Mouse (Mus musculus) hindbrain, embryonic 13.5 days (tissue): Measurements from ENCODE around the gene Lsg1. TPM values are rescaled to one million over a fixed set of nuclear protein-coding genes. Genes with fewer than 3 reads are reported as not detected.

Experiments used
- ATAC-seq: fragments of 200-750 bp; cut with Nextera tagmentation; 2 replicates; pipeline ENCODE4 v1.8.0; 2017; ENCODE audit warnings: moderate TSS enrichment; ENCODE audit not compliant: low FRiP score
- H3K27ac ChIP-seq: fragments of 300-500 bp; sonication (generic); 2 replicates; pipeline ENCODE4 v1.5.1; 2015; ENCODE audit warnings: inconsistent platforms, mild to moderate bottlenecking, moderate library complexity
- H3K27me3 ChIP-seq: fragments of 300-500 bp; sonication (generic); 2 replicates; pipeline ENCODE4 v1.6.1; 2015; ENCODE audit warnings: mild to moderate bottlenecking, inconsistent platforms
- H3K36me3 ChIP-seq: fragments of 300-500 bp; sonication (generic); 2 replicates; pipeline ENCODE4 v1.6.1; 2015; ENCODE audit warnings: mild to moderate bottlenecking, inconsistent platforms
- H3K4me1 ChIP-seq: fragments of 300-500 bp; sonication (generic); replicated peaks from 2 replicates; pipeline ENCODE4 v1.6.1; 2015; ENCODE audit warnings: inconsistent platforms
- H3K4me2 ChIP-seq: fragments of 300-500 bp; sonication (generic); 2 replicates; pipeline ENCODE4 v1.6.1; 2015; ENCODE audit warnings: inconsistent platforms, mild to moderate bottlenecking, moderate library complexity
- H3K4me3 ChIP-seq: fragments of 300-500 bp; sonication (generic); 2 replicates; pipeline ENCODE4 v1.5.1; 2015; ENCODE audit warnings: mild to moderate bottlenecking, inconsistent platforms
- H3K9ac ChIP-seq: fragments of 300-500 bp; sonication (generic); 2 replicates; pipeline ENCODE4 v1.6.1; 2015; ENCODE audit warnings: mild to moderate bottlenecking, inconsistent platforms
- H3K9me3 ChIP-seq: fragments of 300-500 bp; sonication (generic); 2 replicates; pipeline ENCODE4 v1.6.1; 2016; ENCODE audit warnings: inconsistent platforms
- WGBS: fragments of 180-500 bp; shearing (Covaris S2); methylation state at CpG from one replicate; pipeline ENCODE4 v1.1.7; 2015; 5-methylcytosine and 5-hydroxymethylcytosine counted together
- polyA plus RNA-seq: library from polyadenylated mRNA; unstranded; fragments of >200 nt; fragmentation: Nextera tagmentation; extraction: Ambion mirVana; gene quantifications from 2 replicates; pipeline ENCODE4 v1.2.1, GENCODE M21; 2015

The Lsg1 gene
- polyA plus RNA-seq, 1 experiment from 2014 or later, result 59.8 TPM

DNA sequence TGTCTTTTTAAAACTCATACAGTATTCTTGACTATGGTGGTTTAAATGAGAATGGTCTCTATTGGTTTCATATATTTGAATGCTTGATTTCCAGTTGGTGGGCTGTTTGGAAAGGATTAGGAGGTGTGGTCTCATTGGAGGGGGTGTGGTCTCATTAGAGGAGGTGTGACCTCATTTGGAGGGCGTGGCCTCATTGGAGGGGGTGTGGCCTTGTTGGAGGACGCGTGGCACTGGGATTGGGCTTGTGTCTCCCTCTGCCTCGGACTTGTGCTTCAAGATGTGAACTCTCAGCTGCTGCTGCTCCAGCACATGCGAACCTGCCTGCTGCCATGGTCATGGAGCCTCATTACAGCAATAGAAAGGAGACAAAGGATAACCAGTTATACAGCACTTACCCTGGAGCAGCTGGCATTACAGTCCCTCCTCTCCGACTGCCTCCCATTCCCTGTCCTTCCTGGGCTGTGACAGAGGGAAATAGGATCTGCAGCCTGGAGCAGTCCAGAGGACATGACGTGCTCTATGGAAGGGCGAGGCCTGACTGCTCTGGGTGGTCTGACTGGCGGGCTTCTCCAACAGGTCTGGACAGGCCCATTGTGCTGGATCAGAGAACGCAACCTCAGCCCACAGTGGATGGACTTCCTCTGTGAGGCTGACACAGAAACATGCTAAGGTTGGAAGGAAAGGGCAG, 65.0 kb downstream of the Lsg1 start:
- no peak overlapping the region for H3K4me2 ChIP-seq
- 72% methylated on average over 10 of the region's 10 CpGs for WGBS
- no peak for ATAC-seq
- H3K27ac ChIP-seq, result no peak overlapping the region
- no peak overlapping the region for H3K9ac ChIP-seq
- no peaks in the 10 kb centered on the region for H3K9me3 ChIP-seq
- no peaks in the 10 kb centered on the region for H3K27me3 ChIP-seq
- H3K36me3 ChIP-seq, result peaks cover 57% of the 10 kb centered on the region
- no peak overlapping the region for H3K4me3 ChIP-seq
- H3K4me1 ChIP-seq, result no peaks in the 10 kb centered on the region

- Histone ChIP-seq H3K4me1 (no peaks in the 10 kb centered on the region), H3K27ac (no peak overlapping the region), H3K4me2 (no peak overlapping the region), H3K9ac (no peak overlapping the region), H3K4me3 (no peak overlapping the region), H3K36me3 (peaks cover 53% of the 10 kb centered on the region), H3K9me3 (no peaks in the 10 kb centered on the region), H3K27me3 (no peaks in the 10 kb centered on the region)
- ATAC-seq, result no peak
- 61% methylated on average over 3 of the region's 3 CpGs for WGBS
Measured at GRCm38 (mm10) chr16:30521147-30521546, 66.2 kb downstream of the Lsg1 start.

DNA sequence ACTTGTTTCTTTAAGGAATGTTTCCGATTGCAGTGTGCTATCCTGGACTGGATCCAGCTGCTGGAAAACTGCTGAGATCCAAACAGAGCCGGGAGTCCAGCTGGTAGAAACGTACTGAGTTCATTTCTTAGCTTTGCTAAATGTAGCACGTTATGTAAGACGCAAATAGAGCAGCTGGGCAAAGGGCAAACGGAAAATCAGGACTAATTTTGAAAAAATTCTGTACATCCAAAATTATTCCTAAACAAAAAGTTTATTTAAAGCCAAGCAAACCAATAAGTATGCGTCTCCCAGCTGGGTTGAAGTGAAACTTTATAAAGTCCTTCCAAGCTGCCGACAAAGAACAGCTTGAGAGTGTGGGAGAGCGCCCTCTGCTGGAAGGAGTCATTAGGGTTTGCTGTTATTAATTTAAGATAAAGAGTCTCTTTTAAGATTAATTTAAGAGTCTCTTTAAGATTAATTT, 67.0 kb downstream of the Lsg1 start:
- H3K27ac ChIP-seq, result no peak overlapping the region
- H3K4me3 ChIP-seq, result no peak overlapping the region
- 34% methylated on average over 9 of the region's 9 CpGs for WGBS
- peak overlapping the region; percentile 17; the same call in 1 of the 2 replicates for H3K4me2 ChIP-seq
- H3K9ac ChIP-seq, result no peak overlapping the region
- no peak for ATAC-seq
- no peaks in the 10 kb centered on the region for H3K9me3 ChIP-seq
- no peaks in the 10 kb centered on the region for H3K27me3 ChIP-seq
- H3K4me1 ChIP-seq, result no peaks in the 10 kb centered on the region
- H3K36me3 ChIP-seq, result peaks cover 55% of the 10 kb centered on the region

DNA sequence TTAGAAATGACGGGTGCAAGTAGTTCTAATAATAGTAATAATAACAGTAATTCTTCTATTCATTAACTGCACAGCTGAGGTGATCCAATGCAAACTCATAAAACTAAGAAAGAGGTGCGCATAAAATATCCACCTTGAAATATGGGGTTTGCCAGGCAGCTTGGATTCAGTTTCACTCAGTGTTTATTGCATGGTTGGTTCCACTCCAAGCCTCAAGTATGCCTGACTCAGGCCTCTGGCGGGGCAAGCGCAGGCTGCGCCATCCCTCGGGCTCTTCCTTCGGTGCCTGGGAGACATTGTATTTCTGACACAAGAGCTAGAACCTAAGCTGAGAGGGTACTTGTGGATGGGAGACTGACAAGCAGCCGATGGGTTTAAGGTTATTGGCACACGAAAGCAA, 68.8 kb downstream of the Lsg1 start:
- no peaks in the 10 kb centered on the region for H3K9me3 ChIP-seq
- 0 out of 2 replicates have a peak, but pooled peaks cover 6% of the 10 kb centered on the region for H3K4me1 ChIP-seq
- no peak overlapping the region for H3K4me2 ChIP-seq
- H3K27me3 ChIP-seq, result no peaks in the 10 kb centered on the region
- H3K27ac ChIP-seq, result no peak overlapping the region
- ATAC-seq, result no peak
- no peak overlapping the region for H3K9ac ChIP-seq
- H3K36me3 ChIP-seq, result peaks cover 51% of the 10 kb centered on the region
- H3K4me3 ChIP-seq, result no peak overlapping the region
- 92% methylated on average over 9 of the region's 9 CpGs for WGBS

GRCm38 (mm10) chr16:30517666-30518283, 69.6 kb downstream of the Lsg1 start:
- Histone ChIP-seq H3K4me2 (no peak overlapping the region), H3K4me1 (peaks cover 14% of the 10 kb centered on the region), H3K27me3 (no peaks in the 10 kb centered on the region), H3K9ac (no peak overlapping the region), H3K27ac (no peak overlapping the region), H3K9me3 (no peaks in the 10 kb centered on the region), H3K36me3 (peaks cover 42% of the 10 kb centered on the region), H3K4me3 (no peak overlapping the region)
- ATAC-seq, result no peak
- 69% methylated on average over 11 of the region's 11 CpGs for WGBS

GRCm38 (mm10) chr16:30516993-30517392, 70.4 kb downstream of the Lsg1 start:
- H3K36me3 ChIP-seq, result peaks cover 34% of the 10 kb centered on the region
- 94% methylated on average over 9 of the region's 9 CpGs for WGBS
- H3K27ac ChIP-seq, result no peak overlapping the region

DNA sequence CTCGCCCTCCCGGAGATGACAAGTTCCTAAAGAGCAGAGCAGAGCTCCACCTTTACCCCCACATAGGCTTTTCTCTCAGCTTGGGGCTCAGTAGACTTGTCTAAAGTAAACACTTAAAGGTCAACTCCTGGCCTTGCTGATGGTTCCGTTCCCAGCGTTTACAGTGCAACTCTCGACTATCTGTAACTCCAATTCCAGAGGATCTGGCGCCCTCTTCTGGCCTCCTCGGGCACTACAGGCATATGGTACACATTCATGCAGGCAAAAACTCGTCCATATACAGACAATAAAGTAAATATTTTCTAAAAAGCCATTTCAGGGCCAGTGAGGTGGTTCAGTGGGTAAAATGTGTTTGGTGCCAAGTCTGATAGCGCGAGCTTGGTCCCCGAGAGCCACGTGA, 72.0 kb downstream of the Lsg1 start:
- Histone ChIP-seq H3K4me1 (peaks cover 31% of the 10 kb centered on the region), H3K4me3 (no peak overlapping the region), H3K27me3 (no peaks in the 10 kb centered on the region), H3K36me3 (peaks cover 34% of the 10 kb centered on the region), H3K4me2 (no peak overlapping the region), H3K27ac (no peak overlapping the region), H3K9me3 (no peaks in the 10 kb centered on the region), H3K9ac (no peak overlapping the region)
- WGBS, result 63% methylated on average over 12 of the region's 12 CpGs
- ATAC-seq, result no peak

More at GRCm38 (mm10) chr16:30516993-30517392, 70.4 kb downstream of the Lsg1 start:
- ATAC-seq, result no peak
- no peaks in the 10 kb centered on the region for H3K27me3 ChIP-seq
- no peak overlapping the region for H3K4me2 ChIP-seq
- H3K4me3 ChIP-seq, result no peak overlapping the region
- peaks cover 22% of the 10 kb centered on the region for H3K4me1 ChIP-seq
- no peaks in the 10 kb centered on the region for H3K9me3 ChIP-seq
- no peak overlapping the region for H3K9ac ChIP-seq

DNA sequence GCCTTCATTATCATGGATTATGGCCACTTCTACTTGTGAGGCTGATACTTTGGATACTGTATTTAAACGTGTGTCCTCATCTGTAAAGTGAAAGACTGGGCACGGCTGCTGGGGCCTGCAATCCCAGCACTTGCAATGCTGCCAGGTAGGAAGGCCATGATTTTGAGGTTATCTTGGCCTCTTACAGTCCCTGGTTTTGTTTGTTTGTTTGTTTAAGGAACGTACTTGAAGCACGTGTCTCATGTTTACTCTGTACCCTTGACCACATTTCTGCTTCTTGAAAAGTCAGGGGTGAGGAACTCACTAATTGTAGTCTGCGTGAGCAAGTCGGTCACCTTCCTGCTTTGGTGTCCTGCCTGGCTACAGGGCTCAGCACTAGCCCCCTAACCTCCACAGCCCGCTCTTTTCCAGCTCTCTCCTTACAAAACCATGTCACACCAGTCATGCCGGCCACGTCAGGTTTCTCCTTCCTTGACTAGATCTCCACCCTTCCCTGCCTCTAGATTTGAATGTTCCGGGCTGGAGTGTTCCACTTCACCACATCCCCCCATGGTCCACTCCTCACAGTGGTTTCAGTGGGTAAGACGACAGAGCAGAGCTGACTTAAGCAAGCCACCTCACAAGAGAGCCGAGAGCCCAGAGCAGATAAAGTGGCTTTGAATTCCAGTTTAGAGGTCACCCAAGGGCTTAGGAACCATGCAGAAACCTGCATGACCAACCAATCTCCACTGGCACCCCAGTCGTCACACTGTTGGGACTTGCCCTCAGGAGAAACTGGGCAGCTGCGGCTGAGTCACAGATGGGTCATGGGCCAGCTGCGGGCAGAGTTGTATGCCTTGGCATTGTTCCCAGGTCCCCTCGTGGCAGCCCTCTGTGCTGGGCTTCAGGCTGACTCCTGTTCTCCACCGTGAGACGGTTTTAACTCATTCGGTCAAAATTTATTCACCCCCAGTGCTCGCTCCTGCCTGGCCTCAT, 74.1 kb downstream of the Lsg1 start:
- Histone ChIP-seq H3K9me3 (no peaks in the 10 kb centered on the region), H3K4me2 (no peak overlapping the region), H3K36me3 (peaks cover 34% of the 10 kb centered on the region), H3K4me1 (peaks cover 36% of the 10 kb centered on the region), H3K4me3 (no peak overlapping the region), H3K9ac (no peak overlapping the region), H3K27ac (peak overlapping the region; percentile 9; the same call in 1 of the 2 replicates), H3K27me3 (no peaks in the 10 kb centered on the region)
- ATAC-seq, result no peak
- 71% methylated on average over 20 of the region's 20 CpGs for WGBS

DNA sequence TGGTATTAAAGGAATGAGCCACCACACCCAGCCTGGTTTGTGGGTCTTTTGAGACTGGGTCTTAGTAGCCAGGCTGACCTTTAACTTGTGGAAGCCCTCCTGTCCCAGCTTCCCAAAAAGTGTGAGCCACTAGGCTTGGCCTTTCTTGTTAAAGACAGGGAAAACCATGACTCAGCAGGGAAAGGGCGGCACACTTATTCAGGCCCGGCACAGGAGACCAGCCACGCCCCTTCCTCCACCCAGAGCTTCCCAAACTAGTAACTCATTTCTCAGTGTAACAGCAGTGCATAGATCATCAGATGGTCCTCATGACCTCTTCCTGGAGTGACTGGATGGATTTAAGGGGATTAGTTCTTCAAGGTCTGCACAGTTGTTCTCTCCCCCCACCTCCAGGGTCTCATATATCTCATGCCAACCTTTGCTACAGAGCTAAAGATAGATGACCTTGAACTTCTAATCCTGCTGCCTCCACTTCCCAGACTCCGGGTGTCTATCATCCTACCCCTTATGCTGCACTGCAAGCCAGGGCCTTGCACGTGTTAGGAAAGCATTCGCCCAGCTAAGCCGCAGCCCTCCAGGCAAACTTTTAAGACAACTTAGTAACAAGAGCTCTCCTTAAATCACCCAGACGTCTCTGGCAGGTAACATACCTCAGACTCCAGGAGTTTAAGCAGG, 74.9 kb downstream of the Lsg1 start:
- Histone ChIP-seq H3K27ac (no peak overlapping the region), H3K4me2 (no peak overlapping the region), H3K4me1 (peaks cover 36% of the 10 kb centered on the region), H3K4me3 (no peak overlapping the region), H3K36me3 (peaks cover 29% of the 10 kb centered on the region), H3K27me3 (no peaks in the 10 kb centered on the region), H3K9me3 (no peaks in the 10 kb centered on the region), H3K9ac (no peak overlapping the region)
- 59% methylated on average over 8 of the region's 8 CpGs for WGBS
- ATAC-seq, result no peak

- Histone ChIP-seq H3K9me3 (no peaks in the 10 kb centered on the region), H3K36me3 (peaks cover 22% of the 10 kb centered on the region), H3K4me3 (peak overlapping the region; percentile 60), H3K4me1 (peaks cover 36% of the 10 kb centered on the region), H3K4me2 (peak overlapping the region; percentile 56), H3K27ac (peak overlapping the region; percentile 95), H3K27me3 (no peaks in the 10 kb centered on the region), H3K9ac (peak overlapping the region; percentile 85)
- WGBS, result 84% methylated on average over 13 of the region's 13 CpGs
- no peak for ATAC-seq
Measured at GRCm38 (mm10) chr16:30511563-30512340, 75.6 kb downstream of the Lsg1 start.
